Mouse (Mus musculus) kidney, postnatal 4 days (tissue): ENCODE results near the gene Gfm2.
"Not testable (repeated sequence)": the region's sequence is repeated elsewhere in the genome, so short reads cannot be mapped to it uniquely, and the experiment has no call there.

Source experiments
- DNase-seq, 2 experiments: peaks; one replicate each; pipeline ENCODE4 v3.0.0; 2021; ENCODE audit warnings: mixed read lengths in 2 of 2

Gene Gfm2

GRCm38 (mm10) chr13:97137466-97138400 lies at the start of gene Gfm2, which contains the start of gene Nsa2:
Gene Gfm2 (plus strand): TSS chr13:97137937.
Gene Nsa2 (minus strand): TSS chr13:97137937.
- peak; percentile 88 to 93 for DNase-seq

- no peak for DNase-seq
Measured at GRCm38 (mm10) chr13:97088183-97088582, 49.6 kb upstream of the Gfm2 start.

- DNase-seq = no peak
Measured at GRCm38 (mm10) chr13:97095726-97096125, 42.0 kb upstream of the Gfm2 start.

GRCm38 (mm10) chr13:97099187-97099852 lies 38.4 kb upstream of the Gfm2 start, which contains the start of gene Gm6169:
Gene Gm6169 (minus strand): TSS chr13:97099237.
- DNase-seq = peak; percentile 74 to 78

- DNase-seq = no peak
Measured at GRCm38 (mm10) chr13:97104996-97105395, 32.7 kb upstream of the Gfm2 start.

- not testable (repeated sequence) for DNase-seq
Measured at GRCm38 (mm10) chr13:97107721-97108120, 30.0 kb upstream of the Gfm2 start.

- no peak for DNase-seq
Measured at GRCm38 (mm10) chr13:97109046-97109445, 28.7 kb upstream of the Gfm2 start.

GRCm38 (mm10) chr13:97121341-97121740 lies 16.4 kb upstream of the Gfm2 start:
- DNase-seq = no peak

- not testable (repeated sequence) for DNase-seq
Measured at GRCm38 (mm10) chr13:97129654-97130053, 8.1 kb upstream of the Gfm2 start.

- DNase-seq = not testable (repeated sequence)
Measured at GRCm38 (mm10) chr13:97130413-97130812, 7.3 kb upstream of the Gfm2 start.

- DNase-seq = not testable (repeated sequence)
Measured at GRCm38 (mm10) chr13:97138404-97138931, 731 bp downstream of the Gfm2 start.

- no peak for DNase-seq
Measured at GRCm38 (mm10) chr13:97142321-97142720, 4.6 kb downstream of the Gfm2 start.

GRCm38 (mm10) chr13:97145834-97146233 lies 8.1 kb downstream of the Gfm2 start:
- peak; percentile 37 to 46 for DNase-seq

- DNase-seq = peak in 1 of 2 experiments; percentile 43
Measured at GRCm38 (mm10) chr13:97175520-97176264, 38.0 kb downstream of the Gfm2 start.

GRCm38 (mm10) chr13:97176731-97177130 lies 39.0 kb downstream of the Gfm2 start:
- no peak for DNase-seq

- no peak for DNase-seq
Measured at GRCm38 (mm10) chr13:97178943-97179342, 41.2 kb downstream of the Gfm2 start.

GRCm38 (mm10) chr13:97180113-97180828 lies 42.5 kb downstream of the Gfm2 start:
- no peak for DNase-seq

- no peak for DNase-seq
Measured at GRCm38 (mm10) chr13:97182821-97183220, 45.1 kb downstream of the Gfm2 start.

- no peak for DNase-seq
Measured at GRCm38 (mm10) chr13:97184168-97184567, 46.4 kb downstream of the Gfm2 start.

GRCm38 (mm10) chr13:97184656-97185055 lies 46.9 kb downstream of the Gfm2 start:
- peak in 1 of 2 experiments; percentile 24 for DNase-seq

- DNase-seq = no peak
Measured at GRCm38 (mm10) chr13:97186346-97186745, 48.6 kb downstream of the Gfm2 start.

GRCm38 (mm10) chr13:97187693-97188092 lies 50.0 kb downstream of the Gfm2 start:
- DNase-seq = no peak
